Mouse (Mus musculus) testis, adult 2 months (tissue): ENCODE data around the gene Pigt.

ENCODE experiments used
- CTCF ChIP-seq: fragments of 200-500 bp; IDR thresholded peaks from 2 replicates; pipeline ENCODE4 v1.5.1; 2012; ENCODE audit warnings: low read depth, mild to moderate bottlenecking, inconsistent platforms, low read length, moderate library complexity; ENCODE audit not compliant: control insufficient read depth, insufficient read depth, insufficient replicate concordance
- POLR2A ChIP-seq: fragments of 200-500 bp; IDR thresholded peaks from 2 replicates; pipeline ENCODE4 v1.6.1; 2012; ENCODE audit warnings: low read depth, mild to moderate bottlenecking, inconsistent platforms, low read length, moderate library complexity; ENCODE audit not compliant: control insufficient read depth

GRCm38 (mm10) chr2:164528557-164528956 lies 31.2 kb downstream of the Pigt start:
- no peak for TF ChIP-seq CTCF
- no peak for TF ChIP-seq POLR2A
